In the genomic region with DNA sequence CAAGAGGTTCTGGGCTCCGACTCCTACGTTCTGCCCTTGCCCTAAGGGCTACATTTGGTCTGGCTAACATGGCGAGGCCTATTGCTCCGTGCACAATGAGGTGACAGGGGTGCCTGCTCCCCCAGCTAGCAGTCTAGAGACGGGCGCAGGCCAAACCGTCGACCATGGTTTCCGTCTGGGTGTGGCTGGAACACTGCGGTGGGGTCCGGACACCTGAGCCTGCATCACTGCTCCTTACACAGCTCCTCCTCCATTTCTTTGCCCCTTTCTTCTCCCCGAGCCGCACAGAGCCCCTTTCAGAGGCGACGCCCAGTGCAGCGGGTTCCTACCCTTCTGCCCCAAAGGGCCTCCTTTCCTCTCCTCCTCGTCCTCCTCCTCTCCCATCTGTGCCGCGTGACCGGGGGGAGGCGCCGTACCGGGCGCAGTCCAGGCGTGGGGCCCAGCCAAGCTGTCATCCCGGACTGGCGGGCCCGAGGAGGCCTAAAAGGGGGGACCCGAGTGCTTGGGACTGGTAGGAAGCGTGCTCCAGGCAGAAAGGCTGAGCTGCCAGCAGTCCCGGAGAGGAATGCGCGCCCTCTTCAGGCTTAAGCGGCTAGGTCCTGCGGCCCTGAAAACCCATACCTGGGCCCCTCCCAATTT, we compare ENCODE assay signal across 7 mouse cellular contexts. TPM values are rescaled to one million over a fixed set of nuclear protein-coding genes. Genes with fewer than 3 reads are reported as not detected.
DNase-seq lines count a peak whose midpoint lies in the region; ATAC-seq and TF ChIP-seq lines count a peak whose summit lies in the region.

No protein-coding gene starts in this region.

- no peak for TF ChIP-seq POLR2A in liver, adult 2 months (IDR thresholded peaks at IDR 0.05; ENCODE audit: extremely low read depth, insufficient read depth, low read length)

- TF ChIP-seq CTCF in gastrocnemius, adult 2 months (IDR thresholded peaks at IDR 0.05), result peak; percentile 58
- peak; percentile 66 for TF ChIP-seq CTCF in liver, adult 2 months (IDR thresholded peaks at IDR 0.05; ENCODE audit: low read depth, low read length)
- peak; percentile 51 for TF ChIP-seq CTCF in midbrain, postnatal 0 days (IDR thresholded peaks at IDR 0.05)

- H3K4me1 ChIP-seq in hindbrain, embryonic 15.5 days (replicated peaks), result peaks cover 16% of the 10 kb centered on the region
- H3K4me1 ChIP-seq in liver, adult 2 months (ENCODE audit: control insufficient read depth, insufficient read depth, low read length), result peaks cover 5% of the 10 kb centered on the region
- peaks cover 3% of the 10 kb centered on the region; the same call in 1 of the 2 replicates for H3K4me1 ChIP-seq in midbrain, postnatal 0 days (ENCODE audit: insufficient read depth, low read length)
- peaks cover 14% of the 10 kb centered on the region; the same call in 1 of the 2 replicates for H3K4me1 ChIP-seq in stomach, embryonic 14.5 days (ENCODE audit: control insufficient read depth, insufficient read depth, low read length)

- H3K27me3 ChIP-seq in hindbrain, embryonic 15.5 days, result peaks cover 18% of the 10 kb centered on the region
- H3K27me3 ChIP-seq in liver, adult 2 months (ENCODE audit: control insufficient read depth, insufficient read depth, low read length), result no peaks in the 10 kb centered on the region
- H3K27me3 ChIP-seq in midbrain, postnatal 0 days (ENCODE audit: insufficient read depth, low read length), result peaks cover 12% of the 10 kb centered on the region
- no peaks in the 10 kb centered on the region for H3K27me3 ChIP-seq in stomach, embryonic 14.5 days (ENCODE audit: control insufficient read depth, insufficient read depth, low read length)

- intact Hi-C loops in gastrocnemius, adult 2 months (cut with DNase I), result loop anchor here (1.0 to 2.0 kb wide), 2 partner anchors 21 to 66 kb away; a partner anchor contains a TSS

- no peaks in the 10 kb centered on the region for H3K79me2 ChIP-seq in liver, adult 2 months (ENCODE audit: control insufficient read depth, insufficient read depth, low read length)

- peak overlapping the region; percentile 75 for H3K4me3 ChIP-seq in gastrocnemius, adult 2 months
- peak overlapping the region; percentile 38 for H3K4me3 ChIP-seq in hindbrain, embryonic 15.5 days
- H3K4me3 ChIP-seq in liver, adult 2 months (ENCODE audit: insufficient read depth, low read depth, low read length), result peak overlapping the region; percentile 47
- H3K4me3 ChIP-seq in midbrain, postnatal 0 days (ENCODE audit: low read depth, low read length), result peak overlapping the region; percentile 38
- H3K4me3 ChIP-seq in stomach, embryonic 14.5 days (ENCODE audit: low read depth, low read length), result peak overlapping the region; percentile 41

- peak; percentile 52 for ATAC-seq in hindbrain, embryonic 15.5 days (ENCODE audit: low FRiP score, low read depth)
- peak; percentile 18; the same call in 1 of the 2 replicates for ATAC-seq in midbrain, postnatal 0 days (ENCODE audit: low FRiP score)
- ATAC-seq in stomach, embryonic 14.5 days (ENCODE audit: insufficient number of reproducible peaks, insufficient read depth, low FRiP score, low read depth), result peak; percentile 53

- peak overlapping the region; percentile 38 for H3K27ac ChIP-seq in gastrocnemius, adult 2 months
- no peak overlapping the region for H3K27ac ChIP-seq in hindbrain, embryonic 15.5 days (replicated peaks)
- H3K27ac ChIP-seq in liver, adult 2 months (replicated peaks; ENCODE audit: insufficient read depth, low read depth, low read length), result no peak overlapping the region
- H3K27ac ChIP-seq in midbrain, postnatal 0 days (ENCODE audit: low read depth, low read length), result no peak overlapping the region
- peak overlapping the region; percentile 40; the same call in 1 of the 2 replicates for H3K27ac ChIP-seq in stomach, embryonic 14.5 days (ENCODE audit: low read length)

- no peaks in the 10 kb centered on the region for H3K9me3 ChIP-seq in hindbrain, embryonic 15.5 days
- no peaks in the 10 kb centered on the region for H3K9me3 ChIP-seq in midbrain, postnatal 0 days (ENCODE audit: low read length)
- no peaks in the 10 kb centered on the region for H3K9me3 ChIP-seq in stomach, embryonic 14.5 days (ENCODE audit: control insufficient read depth, low read depth, low read length)

- H3K36me3 ChIP-seq in hindbrain, embryonic 15.5 days, result no peaks in the 10 kb centered on the region
- no peaks in the 10 kb centered on the region for H3K36me3 ChIP-seq in liver, adult 2 months (ENCODE audit: control insufficient read depth, insufficient read depth, low read length)
- H3K36me3 ChIP-seq in midbrain, postnatal 0 days (ENCODE audit: insufficient read depth, low read length), result no peaks in the 10 kb centered on the region
- H3K36me3 ChIP-seq in stomach, embryonic 14.5 days (ENCODE audit: control insufficient read depth, insufficient read depth, low read length), result no peaks in the 10 kb centered on the region

- no peak overlapping the region; the same call in 1 of the 2 replicates for H3K9ac ChIP-seq in hindbrain, embryonic 15.5 days
- peak overlapping the region; percentile 58 for H3K9ac ChIP-seq in liver, adult 2 months (ENCODE audit: low read depth, low read length)
- H3K9ac ChIP-seq in midbrain, postnatal 0 days (replicated peaks; ENCODE audit: low read length, poor library complexity, severe bottlenecking), result no peak overlapping the region
- 0 out of 2 replicates have a peak overlapping the region, but pooled peaks have one; percentile 10 for H3K9ac ChIP-seq in stomach, embryonic 14.5 days (replicated peaks; ENCODE audit: low read depth, low read length)

- H3K4me2 ChIP-seq in hindbrain, embryonic 15.5 days, result peak overlapping the region; percentile 83
- peak overlapping the region; percentile 77 for H3K4me2 ChIP-seq in midbrain, postnatal 0 days (ENCODE audit: low read depth, low read length, poor library complexity, severe bottlenecking)
- H3K4me2 ChIP-seq in stomach, embryonic 14.5 days (replicated peaks; ENCODE audit: low read depth, low read length), result peak overlapping the region; percentile 86

- WGBS in hindbrain, embryonic 15.5 days, result 2% methylated on average over 35 of the region's 35 CpGs
- WGBS in liver, adult 2 months, result 3% methylated on average over 35 of the region's 35 CpGs
- WGBS in midbrain, postnatal 0 days, result 2% methylated on average over 35 of the region's 35 CpGs
- WGBS in stomach, embryonic 14.5 days, result 2% methylated on average over 35 of the region's 35 CpGs

- peak; percentile 50 to 58 for DNase-seq in adrenal gland, adult 18-20 months (ENCODE audit: low spot score in 2 of 2)
- peak; percentile 71 to 72 for DNase-seq in cerebellum, postnatal 10 days
- peak; percentile 73 for DNase-seq in gastrocnemius, adult 2 months
- DNase-seq in liver, adult 2 months (ENCODE audit: extremely low read depth, low read depth, low spot score), result peak; percentile 34
- DNase-seq in midbrain, postnatal 0 days (ENCODE audit: low spot score), result peak; percentile 39

RNA-seq across cellular contexts. Expression of a gene that starts 21.6 kb away (rescaled TPM):
- 1 to 10 TPM; 7.7 to 8.9 TPM for total RNA-seq in adrenal gland, adult 18-20 months (2021)
- total RNA-seq in gastrocnemius, adult 2 months (2021), result under 1 TPM; 0.20 to 0.28 TPM
- 19.4 and 20.4 TPM in 2 replicates for polyA plus RNA-seq in hindbrain, embryonic 15.5 days (2015; fragmentation: Nextera tagmentation; extraction: Ambion mirVana)
- 0.34 and 0.37 TPM in 2 replicates for total RNA-seq in liver, adult 2 months (2014; rRNA removed)
- polyA plus RNA-seq in liver, adult 2 months (2012; rRNA removed), result 0.37 and 0.41 TPM in 2 replicates
- total RNA-seq in midbrain, postnatal 0 days (2014; rRNA removed), result 9.5 and 11.4 TPM in 2 replicates
- 13.2 and 13.4 TPM in 2 replicates for polyA plus RNA-seq in midbrain, postnatal 0 days (2015; fragmentation: Nextera tagmentation; extraction: Ambion mirVana)
- 70.3 and 74.8 TPM in 2 replicates for polyA plus RNA-seq in stomach, embryonic 14.5 days (2014; fragmentation: Nextera tagmentation; extraction: Ambion mirVana)

Comparison
In these comparisons a context has a peak if more than half of its experiments do, and no peak if none do; other contexts are left out.
1. H3K27ac ChIP-seq: peak in gastrocnemius, adult 2 months (single experiment) and stomach, embryonic 14.5 days (single experiment); none in hindbrain, embryonic 15.5 days (single experiment), liver, adult 2 months (single experiment) and midbrain, postnatal 0 days (single experiment).
2. H3K9ac ChIP-seq: peak in liver, adult 2 months (single experiment) and stomach, embryonic 14.5 days (single experiment); none in hindbrain, embryonic 15.5 days (single experiment) and midbrain, postnatal 0 days (single experiment).
3. Peak in every context shown above with its lines, with median percentiles within 50 percentile points of each other: DNase-seq, H3K4me3 ChIP-seq, CTCF ChIP-seq, ATAC-seq and H3K4me2 ChIP-seq.